Mouse (Mus musculus) liver, embryonic 15.5 days (tissue): ENCODE measurements at regions not wholly inside any gene's neighbourhood (a gene's known extent, or its start where the extent isn't known, plus 50 kb on each side); places are given as distances from the start of the nearest gene placed in this dataset.
"Not testable (repeated sequence)": the region's sequence is repeated elsewhere in the genome, so short reads cannot be mapped to it uniquely, and the experiment has no call there.

Experiments
- ATAC-seq: fragments of 200-750 bp; cut with Nextera tagmentation; 2 replicates; pipeline ENCODE4 v1.8.0; 2017; ENCODE audit warnings: moderate number of reproducible peaks, mild to moderate bottlenecking, moderate library complexity; ENCODE audit not compliant: insufficient read depth
- H3K27ac ChIP-seq: fragments of 300-500 bp; sonication (generic); replicated peaks from 2 replicates; pipeline ENCODE4 v1.5.1; 2015; ENCODE audit warnings: mild to moderate bottlenecking, inconsistent platforms
- H3K27me3 ChIP-seq: fragments of 300-500 bp; sonication (generic); 2 replicates; pipeline ENCODE4 v1.6.1; 2015; ENCODE audit warnings: mild to moderate bottlenecking, inconsistent platforms
- H3K36me3 ChIP-seq: fragments of 300-500 bp; sonication (generic); replicated peaks from 2 replicates; pipeline ENCODE4 v1.6.1; 2015; ENCODE audit warnings: moderate library complexity, mild to moderate bottlenecking, inconsistent platforms
- H3K4me1 ChIP-seq: fragments of 300-500 bp; sonication (generic); replicated peaks from 2 replicates; pipeline ENCODE4 v1.6.1; 2015; ENCODE audit warnings: inconsistent platforms
- H3K4me2 ChIP-seq: fragments of 300-500 bp; sonication (generic); 2 replicates; pipeline ENCODE4 v1.6.1; 2015; ENCODE audit warnings: moderate library complexity, mild to moderate bottlenecking, inconsistent platforms
- H3K4me3 ChIP-seq: fragments of 300-500 bp; sonication (generic); replicated peaks from 2 replicates; pipeline ENCODE4 v1.5.1; 2015; ENCODE audit warnings: mild to moderate bottlenecking, inconsistent platforms
- H3K9ac ChIP-seq: fragments of 300-500 bp; sonication (generic); 2 replicates; pipeline ENCODE4 v1.6.1; 2015; ENCODE audit warnings: moderate library complexity, mild to moderate bottlenecking, inconsistent platforms
- H3K9me3 ChIP-seq: fragments of 300-500 bp; sonication (generic); replicated peaks from 2 replicates; pipeline ENCODE4 v1.6.1; 2016; ENCODE audit warnings: inconsistent platforms
- WGBS: fragments of 180-500 bp; shearing (Covaris S2); methylation state at CpG from one replicate; pipeline ENCODE4 v1.1.7; 2015; ENCODE audit warnings: mixed read lengths; ENCODE audit not compliant: insufficient replicate concordance; 5-methylcytosine and 5-hydroxymethylcytosine counted together

- no peak for ATAC-seq
- no peaks in the 10 kb centered on the region for H3K4me1 ChIP-seq
- no peak overlapping the region for H3K4me3 ChIP-seq
- 41% methylated on average over 2 of the region's 2 CpGs for WGBS
- H3K9ac ChIP-seq, result no peak overlapping the region
- H3K27me3 ChIP-seq, result no peaks in the 10 kb centered on the region
- H3K9me3 ChIP-seq, result no peaks in the 10 kb centered on the region
- no peak overlapping the region for H3K27ac ChIP-seq
- H3K4me2 ChIP-seq, result no peak overlapping the region
- no peaks in the 10 kb centered on the region for H3K36me3 ChIP-seq
Observed at GRCm38 (mm10) chr16:30709975-30710374, 110.5 kb downstream of the Fam43a start.

DNA sequence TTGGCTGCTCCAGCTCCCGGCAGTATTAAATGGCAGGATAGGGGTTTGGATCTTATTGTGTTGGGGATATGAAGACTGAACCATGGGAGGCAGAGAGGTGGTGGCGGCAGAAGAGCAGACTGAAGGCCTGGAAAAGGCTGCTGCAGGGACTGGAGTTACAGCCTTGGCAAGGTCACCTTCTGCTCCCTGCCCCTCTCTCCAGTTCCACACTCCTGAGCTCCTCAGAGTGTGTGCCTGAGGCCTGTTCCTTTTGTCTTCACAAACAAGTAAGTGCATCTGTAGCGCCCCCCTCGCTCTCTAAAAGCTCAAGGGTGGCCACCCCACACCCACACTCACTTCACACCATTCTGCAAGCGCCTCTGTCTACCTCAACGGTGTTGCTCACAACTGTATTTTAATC, 113.0 kb downstream of the Fam43a start:
- ATAC-seq, result no peak
- Histone ChIP-seq H3K27ac (no peak overlapping the region), H3K9me3 (no peaks in the 10 kb centered on the region), H3K4me2 (no peak overlapping the region), H3K36me3 (no peaks in the 10 kb centered on the region), H3K4me1 (no peaks in the 10 kb centered on the region), H3K4me3 (no peak overlapping the region), H3K27me3 (no peaks in the 10 kb centered on the region), H3K9ac (no peak overlapping the region)
- WGBS, result 73% methylated on average over 6 of the region's 6 CpGs

- H3K4me3 ChIP-seq, H3K27me3 ChIP-seq, ATAC-seq, H3K4me1 ChIP-seq, H3K9me3 ChIP-seq, H3K9ac ChIP-seq, H3K27ac ChIP-seq, H3K4me2 ChIP-seq, H3K36me3 ChIP-seq: not testable (repeated sequence)
Observed at GRCm38 (mm10) chr16:30717577-30717976, 118.1 kb downstream of the Fam43a start.

DNA sequence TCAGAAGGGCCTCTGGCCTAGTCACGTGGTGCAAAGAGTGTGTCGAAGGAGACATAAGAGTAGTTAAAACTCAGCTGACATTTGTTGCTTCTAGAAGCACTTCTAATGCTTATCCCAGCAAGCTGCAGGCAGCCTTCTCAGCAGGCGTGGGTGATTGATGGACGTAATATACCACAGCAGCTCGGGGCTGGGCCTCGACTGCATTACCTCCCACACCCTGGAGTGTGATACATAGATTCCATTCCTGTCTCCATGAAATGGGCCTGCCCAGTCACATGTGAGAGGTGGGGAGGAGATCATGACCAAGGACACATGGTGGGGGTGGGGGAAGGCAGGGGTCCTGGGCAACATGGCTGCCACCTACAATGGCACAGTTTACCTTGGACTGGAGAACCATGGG, 121.3 kb downstream of the Fam43a start:
- no peaks in the 10 kb centered on the region for H3K4me1 ChIP-seq
- H3K9me3 ChIP-seq, result no peaks in the 10 kb centered on the region
- no peak overlapping the region for H3K4me2 ChIP-seq
- H3K9ac ChIP-seq, result no peak overlapping the region
- WGBS, result 58% methylated on average over 6 of the region's 6 CpGs
- H3K27ac ChIP-seq, result no peak overlapping the region
- no peak for ATAC-seq
- H3K36me3 ChIP-seq, result no peaks in the 10 kb centered on the region
- no peak overlapping the region for H3K4me3 ChIP-seq
- H3K27me3 ChIP-seq, result no peaks in the 10 kb centered on the region

- Histone ChIP-seq H3K4me2 (no peak overlapping the region), H3K9me3 (no peaks in the 10 kb centered on the region), H3K9ac (no peak overlapping the region), H3K27me3 (no peaks in the 10 kb centered on the region), H3K4me3 (no peak overlapping the region), H3K4me1 (no peaks in the 10 kb centered on the region), H3K36me3 (no peaks in the 10 kb centered on the region), H3K27ac (no peak overlapping the region)
- ATAC-seq, result no peak
Observed at GRCm38 (mm10) chr16:30721223-30721622, 121.7 kb downstream of the Fam43a start.

DNA sequence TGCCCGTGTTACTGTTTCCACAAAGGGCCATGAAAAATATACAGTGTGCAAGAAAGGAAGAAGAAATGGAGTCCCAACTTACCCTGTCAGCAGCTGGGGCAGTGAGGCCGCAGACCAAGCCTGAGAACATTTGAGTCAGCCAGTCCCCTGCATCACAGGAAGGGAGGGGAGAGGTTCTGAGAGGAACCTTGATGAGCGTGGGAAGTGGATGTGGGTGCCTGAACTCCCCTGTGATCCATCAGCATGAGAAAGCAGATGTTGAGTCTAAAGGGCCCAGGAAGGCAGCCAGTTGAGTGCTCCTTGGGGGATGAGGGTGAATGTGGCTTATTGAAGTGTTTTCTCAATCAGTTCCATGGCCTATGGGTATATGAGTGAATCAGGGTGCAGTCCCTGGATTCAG, 122.8 kb downstream of the Fam43a start:
- Histone ChIP-seq H3K36me3 (no peaks in the 10 kb centered on the region), H3K4me2 (no peak overlapping the region), H3K4me1 (no peaks in the 10 kb centered on the region), H3K27ac (no peak overlapping the region), H3K4me3 (no peak overlapping the region), H3K9me3 (no peaks in the 10 kb centered on the region), H3K27me3 (no peaks in the 10 kb centered on the region), H3K9ac (no peak overlapping the region)
- WGBS, result 45% methylated on average over 3 of the region's 3 CpGs
- no peak for ATAC-seq

DNA sequence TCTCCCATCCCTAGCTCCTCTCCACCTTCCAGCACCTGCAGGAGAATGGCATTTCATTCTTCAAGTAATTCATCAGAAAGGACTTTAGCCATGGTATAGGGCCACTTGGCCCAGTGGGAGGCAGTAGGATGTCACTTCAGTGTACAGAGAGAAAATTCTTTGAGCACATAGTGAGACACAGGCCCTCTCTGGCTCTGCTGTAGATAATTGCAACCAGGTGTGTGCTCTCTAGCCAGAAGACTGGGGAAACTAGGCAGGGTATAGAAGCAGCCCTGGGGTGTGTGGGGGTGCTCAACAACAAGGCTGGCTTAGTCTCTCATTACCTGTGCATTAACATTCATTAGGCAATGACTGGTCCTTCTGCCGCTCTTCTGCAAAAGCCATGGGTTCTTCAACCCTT, 125.1 kb downstream of the Fam43a start:
- H3K9me3 ChIP-seq, result no peaks in the 10 kb centered on the region
- H3K4me1 ChIP-seq, result no peaks in the 10 kb centered on the region
- 69% methylated on average over 1 of the region's 1 CpGs for WGBS
- no peak overlapping the region for H3K4me3 ChIP-seq
- H3K9ac ChIP-seq, result no peak overlapping the region
- no peak overlapping the region for H3K4me2 ChIP-seq
- no peak for ATAC-seq
- H3K36me3 ChIP-seq, result no peaks in the 10 kb centered on the region
- H3K27ac ChIP-seq, result no peak overlapping the region
- H3K27me3 ChIP-seq, result no peaks in the 10 kb centered on the region

- Histone ChIP-seq H3K4me1 (no peaks in the 10 kb centered on the region), H3K4me2 (no peak overlapping the region), H3K9me3 (no peaks in the 10 kb centered on the region), H3K27me3 (no peaks in the 10 kb centered on the region), H3K36me3 (no peaks in the 10 kb centered on the region), H3K27ac (no peak overlapping the region), H3K9ac (no peak overlapping the region), H3K4me3 (no peak overlapping the region)
- WGBS, result 32% methylated on average over 9 of the region's 9 CpGs
- ATAC-seq, result no peak
Observed at GRCm38 (mm10) chr16:30732770-30733415, 133.4 kb downstream of the Fam43a start.

DNA sequence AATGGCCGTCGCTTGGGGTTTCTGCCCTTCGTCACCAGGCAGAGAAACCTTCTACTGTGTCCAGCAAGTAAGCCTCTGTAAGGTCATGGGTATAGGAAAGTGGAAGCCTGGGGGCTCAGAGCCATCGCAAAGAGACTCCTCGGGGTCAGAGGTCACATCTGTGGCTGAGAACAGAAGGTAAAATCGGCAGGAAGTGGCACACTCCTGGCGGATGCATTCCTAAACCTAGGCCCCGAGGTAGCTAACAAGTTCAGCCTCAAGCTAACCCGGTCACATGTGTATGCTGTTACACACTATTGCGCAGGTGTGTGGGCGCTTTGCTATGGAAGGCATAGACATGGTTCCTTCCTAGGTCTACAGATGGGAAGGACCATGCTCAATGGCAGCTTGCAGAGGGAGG, 134.0 kb downstream of the Fam43a start:
- no peaks in the 10 kb centered on the region for H3K4me1 ChIP-seq
- no peak overlapping the region for H3K4me3 ChIP-seq
- H3K9ac ChIP-seq, result no peak overlapping the region
- no peaks in the 10 kb centered on the region for H3K9me3 ChIP-seq
- no peaks in the 10 kb centered on the region for H3K27me3 ChIP-seq
- H3K4me2 ChIP-seq, result no peak overlapping the region
- ATAC-seq, result no peak
- WGBS, result 50% methylated on average over 11 of the region's 11 CpGs
- H3K27ac ChIP-seq, result no peak overlapping the region
- H3K36me3 ChIP-seq, result no peaks in the 10 kb centered on the region

DNA sequence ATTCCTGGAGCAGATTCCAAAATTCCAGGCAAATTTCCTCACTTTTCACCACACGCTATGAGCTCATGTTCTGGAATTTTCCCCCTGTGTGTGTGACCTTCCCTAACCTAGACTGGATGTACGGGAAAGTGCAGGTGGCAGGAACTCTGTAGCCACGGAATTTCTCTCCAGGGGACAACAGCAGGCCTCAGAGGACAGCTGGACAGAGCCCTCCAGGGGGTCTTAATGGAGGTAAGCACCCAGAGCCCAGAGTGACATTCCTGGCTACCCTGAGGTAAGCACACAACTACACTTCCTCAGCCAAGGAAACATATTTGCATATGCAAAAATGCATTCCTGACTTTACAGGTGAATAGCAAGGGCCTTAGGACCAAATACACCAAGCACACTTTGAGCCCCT, 135.8 kb downstream of the Fam43a start:
- Histone ChIP-seq H3K36me3 (no peaks in the 10 kb centered on the region), H3K4me1 (no peaks in the 10 kb centered on the region), H3K4me3 (no peak overlapping the region), H3K4me2 (no peak overlapping the region), H3K9me3 (no peaks in the 10 kb centered on the region), H3K9ac (no peak overlapping the region), H3K27ac (no peak overlapping the region), H3K27me3 (no peaks in the 10 kb centered on the region)
- no peak for ATAC-seq
- WGBS, result 53% methylated on average over 3 of the region's 3 CpGs

- H3K9ac ChIP-seq, result no peak overlapping the region
- H3K4me2 ChIP-seq, result no peak overlapping the region
- no peak overlapping the region for H3K27ac ChIP-seq
- no peaks in the 10 kb centered on the region for H3K9me3 ChIP-seq
- no peaks in the 10 kb centered on the region for H3K4me1 ChIP-seq
- ATAC-seq, result no peak
- no peak overlapping the region for H3K4me3 ChIP-seq
- H3K36me3 ChIP-seq, result no peaks in the 10 kb centered on the region
- 52% methylated on average over 7 of the region's 7 CpGs for WGBS
- H3K27me3 ChIP-seq, result no peaks in the 10 kb centered on the region
Observed at GRCm38 (mm10) chr16:30735969-30736368, 136.4 kb downstream of the Fam43a start.

- Histone ChIP-seq H3K4me2 (no peak overlapping the region), H3K9ac (no peak overlapping the region), H3K27me3 (no peaks in the 10 kb centered on the region), H3K9me3 (no peaks in the 10 kb centered on the region), H3K4me3 (no peak overlapping the region), H3K4me1 (no peaks in the 10 kb centered on the region), H3K27ac (no peak overlapping the region), H3K36me3 (no peaks in the 10 kb centered on the region)
- 55% methylated on average over 17 of the region's 17 CpGs for WGBS
- ATAC-seq, result no peak
Observed at GRCm38 (mm10) chr16:30736662-30737326, 137.3 kb downstream of the Fam43a start.
